Mouse (Mus musculus): ENCODE measurements around the gene Ube2v1. TPM values are rescaled to one million over a fixed set of nuclear protein-coding genes. Genes with fewer than 3 reads are reported as not detected.

Gene Ube2v1
- polyA plus RNA-seq, 1 experiment = 237 TPM

DNA sequence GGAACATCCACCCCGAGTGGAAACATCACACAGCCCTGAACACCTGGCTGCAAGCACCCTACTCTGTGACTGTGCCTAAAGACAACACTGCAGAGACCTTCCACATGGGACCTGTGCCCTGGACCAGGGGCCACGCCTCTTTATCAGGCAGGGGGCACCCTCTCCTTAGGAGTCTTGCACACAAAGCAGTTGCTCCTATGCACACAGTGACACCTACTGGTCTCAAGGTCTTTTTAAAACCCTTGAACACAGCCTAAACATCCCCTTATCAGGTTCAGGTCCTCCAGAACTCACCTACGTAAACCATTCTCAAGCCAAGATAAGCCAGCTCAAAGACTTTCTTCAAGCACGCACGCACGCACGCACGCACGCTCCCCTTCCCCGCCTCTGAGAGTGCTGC is 20.6 kb downstream of the Ube2v1 start:
- Histone ChIP-seq H3K79me3 (ENCODE audit: low read depth) (peaks cover 29% of the 10 kb centered on the region), H3K4me3 (ENCODE audit: insufficient read depth, poor library complexity, severe bottlenecking) (no peak overlapping the region), H3K27me3 (ENCODE audit: control insufficient read depth, insufficient read depth, insufficient read length) (no peaks in the 10 kb centered on the region), H3K36me3 (ENCODE audit: control insufficient read depth, insufficient read depth) (peaks cover 55% of the 10 kb centered on the region), H3ac (ENCODE audit: control insufficient read depth, insufficient read length, low read depth) (no peak overlapping the region), H3K79me2 (ENCODE audit: control insufficient read depth, insufficient read depth) (peaks cover 59% of the 10 kb centered on the region)
- TF ChIP-seq MYOG (IDR thresholded peaks at IDR 0.05; ENCODE audit: control insufficient read depth, extremely low read depth, insufficient read length) = no peak
- no peak for TF ChIP-seq FOSL1 (IDR thresholded peaks at IDR 0.05; ENCODE audit: insufficient read depth, low read length, poor library complexity, severe bottlenecking)
- TF ChIP-seq MYOD1 (IDR thresholded peaks at IDR 0.05; ENCODE audit: control insufficient read depth, insufficient read length, low read depth) = no peak
- TF ChIP-seq CTCF (IDR thresholded peaks at IDR 0.05; ENCODE audit: control insufficient read depth, insufficient read depth, insufficient read length) = no peak
- no peak for TF ChIP-seq CEBPB (IDR thresholded peaks at IDR 0.05; ENCODE audit: low read depth)

DNA sequence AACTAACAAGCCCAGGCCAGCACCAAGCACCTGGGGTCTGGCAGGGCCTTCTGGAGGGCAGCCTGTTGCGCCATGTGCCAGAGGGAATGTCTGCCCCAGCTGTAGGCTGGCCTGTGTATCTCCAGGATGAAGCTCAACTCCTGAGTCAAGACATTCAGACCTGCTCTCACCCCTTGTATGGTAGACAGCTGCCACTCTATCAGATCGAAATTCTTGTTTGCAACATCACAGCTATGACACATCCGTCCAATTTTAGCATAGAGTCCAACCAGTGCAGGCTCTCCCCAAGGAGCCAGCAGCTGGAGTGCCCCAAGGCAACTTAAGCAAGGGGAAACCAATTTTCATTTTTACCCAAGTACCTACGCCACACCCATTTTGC is 25.2 kb downstream of the Ube2v1 start:
- peak; percentile 75 for TF ChIP-seq MYOD1 (IDR thresholded peaks at IDR 0.05; ENCODE audit: control insufficient read depth, insufficient read length, low read depth)
- no peak for TF ChIP-seq FOSL1 (IDR thresholded peaks at IDR 0.05; ENCODE audit: insufficient read depth, low read length, poor library complexity, severe bottlenecking)
- peaks cover 3% of the 10 kb centered on the region for H3K79me3 ChIP-seq (ENCODE audit: low read depth)
- H3K36me3 ChIP-seq (ENCODE audit: control insufficient read depth, insufficient read depth) = peaks cover 20% of the 10 kb centered on the region
- no peaks in the 10 kb centered on the region for H3K27me3 ChIP-seq (ENCODE audit: control insufficient read depth, insufficient read depth, insufficient read length)
- H3ac ChIP-seq (ENCODE audit: control insufficient read depth, insufficient read length, low read depth) = no peak overlapping the region
- H3K79me2 ChIP-seq (ENCODE audit: control insufficient read depth, insufficient read depth) = peaks cover 17% of the 10 kb centered on the region
- no peak overlapping the region for H3K4me3 ChIP-seq (ENCODE audit: insufficient read depth, poor library complexity, severe bottlenecking)

DNA sequence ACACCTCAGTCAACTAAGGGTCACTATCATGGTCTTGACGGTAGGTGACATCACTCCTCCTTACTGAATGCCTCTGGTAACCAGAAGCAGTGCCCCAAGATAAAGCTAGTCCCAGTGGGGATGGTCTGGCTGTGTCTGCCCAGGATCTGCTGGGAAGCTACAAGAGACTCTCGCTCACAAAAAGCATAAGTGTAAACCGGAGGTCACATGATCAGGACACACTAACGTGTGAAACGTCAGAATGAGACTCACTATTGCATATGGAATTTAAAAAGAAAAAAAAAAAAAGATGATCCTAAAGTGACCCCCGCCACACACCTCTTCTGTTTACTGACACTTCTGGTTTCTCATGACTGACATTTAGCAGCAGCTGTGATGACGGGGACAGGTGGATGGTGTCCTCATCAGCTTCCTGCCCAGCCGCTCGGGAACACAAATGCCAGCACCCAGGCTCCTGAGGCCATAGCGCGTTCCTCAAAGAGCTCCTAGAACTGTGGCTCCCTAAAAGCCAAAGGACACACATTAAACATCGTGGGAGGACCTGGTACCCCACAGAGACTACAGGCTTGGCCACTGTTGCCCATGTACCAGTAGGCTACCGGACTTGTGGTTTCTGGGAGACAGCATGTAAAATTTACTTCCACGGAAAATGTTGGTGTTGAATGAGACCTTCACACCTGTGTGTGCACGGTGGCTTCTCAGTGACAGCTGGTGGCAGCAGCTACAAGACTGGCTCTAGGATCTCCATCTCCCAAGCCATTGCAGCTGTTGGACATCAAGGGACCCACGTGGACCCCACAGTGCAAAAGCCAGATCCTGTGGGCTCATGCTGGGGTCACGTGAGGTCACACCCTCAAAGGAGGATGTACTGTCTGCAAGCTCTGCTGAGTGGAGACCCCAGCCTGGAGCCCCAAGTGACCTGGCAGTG is 25.8 kb downstream of the Ube2v1 start:
- TF ChIP-seq FOSL1 (IDR thresholded peaks at IDR 0.05; ENCODE audit: insufficient read depth, low read length, poor library complexity, severe bottlenecking) (no peak), MAX (IDR thresholded peaks at IDR 0.05) (no peak), MYOG (IDR thresholded peaks at IDR 0.05; ENCODE audit: control insufficient read depth, extremely low read depth, insufficient read length) (no peak), USF1 (IDR thresholded peaks at IDR 0.05; ENCODE audit: low read depth) (peak; percentile 50), MYOD1 (IDR thresholded peaks at IDR 0.05; ENCODE audit: control insufficient read depth, insufficient read length, low read depth) (peak; percentile 79)
- H3ac ChIP-seq (ENCODE audit: control insufficient read depth, insufficient read length, low read depth) = peak overlapping the region; percentile 39
- no peaks in the 10 kb centered on the region for H3K79me3 ChIP-seq (ENCODE audit: low read depth)
- peaks cover 11% of the 10 kb centered on the region for H3K79me2 ChIP-seq (ENCODE audit: control insufficient read depth, insufficient read depth)
- H3K27me3 ChIP-seq (ENCODE audit: control insufficient read depth, insufficient read depth, insufficient read length) = no peaks in the 10 kb centered on the region
- peaks cover 20% of the 10 kb centered on the region for H3K36me3 ChIP-seq (ENCODE audit: control insufficient read depth, insufficient read depth)
- no peak overlapping the region for H3K4me3 ChIP-seq (ENCODE audit: insufficient read depth, poor library complexity, severe bottlenecking)

DNA sequence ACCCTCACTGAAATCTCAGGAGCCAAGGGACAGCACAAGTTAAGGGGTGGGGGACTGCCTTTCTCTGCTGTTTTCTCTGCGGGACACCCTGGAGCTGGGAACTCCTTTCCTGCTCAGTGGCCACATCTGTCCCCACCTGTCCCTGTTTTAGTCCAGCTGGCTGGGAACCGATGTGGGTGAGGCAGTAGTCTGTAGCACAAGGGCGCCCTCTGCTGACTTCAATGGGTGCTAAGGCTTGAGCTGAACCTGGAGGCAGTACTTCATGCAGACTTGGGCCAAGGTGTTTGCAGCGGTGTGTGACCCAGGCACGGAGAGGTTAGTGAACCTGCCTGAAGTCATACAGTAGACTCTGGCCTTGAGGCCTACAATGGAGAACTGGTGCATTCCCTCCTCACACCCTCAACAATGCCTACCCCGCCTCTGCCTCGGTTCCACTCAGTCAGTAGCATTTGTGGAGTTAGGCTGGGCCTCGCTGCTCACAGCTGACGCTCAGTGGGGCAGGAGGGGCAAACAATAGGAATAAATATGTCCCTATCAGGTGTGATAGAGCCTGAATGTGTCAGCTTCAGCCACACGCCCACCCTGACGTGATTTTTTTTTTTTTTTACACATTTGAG is 26.6 kb downstream of the Ube2v1 start:
- H3K27me3 ChIP-seq (ENCODE audit: control insufficient read depth, insufficient read depth, insufficient read length) = no peaks in the 10 kb centered on the region
- H3K79me2 ChIP-seq (ENCODE audit: control insufficient read depth, insufficient read depth) = peaks cover 3% of the 10 kb centered on the region
- no peak overlapping the region for H3ac ChIP-seq (ENCODE audit: control insufficient read depth, insufficient read length, low read depth)
- H3K36me3 ChIP-seq (ENCODE audit: control insufficient read depth, insufficient read depth) = peaks cover 15% of the 10 kb centered on the region
- H3K79me3 ChIP-seq (ENCODE audit: low read depth) = no peaks in the 10 kb centered on the region
- no peak overlapping the region for H3K4me3 ChIP-seq (ENCODE audit: insufficient read depth, poor library complexity, severe bottlenecking)
- TF ChIP-seq MYOD1 (IDR thresholded peaks at IDR 0.05; ENCODE audit: control insufficient read depth, insufficient read length, low read depth) = peak; percentile 67
- no peak for TF ChIP-seq CEBPB (IDR thresholded peaks at IDR 0.05; ENCODE audit: low read depth)
- no peak for TF ChIP-seq MAX (IDR thresholded peaks at IDR 0.05)
- TF ChIP-seq CTCF (IDR thresholded peaks at IDR 0.05; ENCODE audit: control insufficient read depth, insufficient read depth, insufficient read length) = peak; percentile 94
- TF ChIP-seq USF1 (IDR thresholded peaks at IDR 0.05; ENCODE audit: low read depth) = no peak

DNA sequence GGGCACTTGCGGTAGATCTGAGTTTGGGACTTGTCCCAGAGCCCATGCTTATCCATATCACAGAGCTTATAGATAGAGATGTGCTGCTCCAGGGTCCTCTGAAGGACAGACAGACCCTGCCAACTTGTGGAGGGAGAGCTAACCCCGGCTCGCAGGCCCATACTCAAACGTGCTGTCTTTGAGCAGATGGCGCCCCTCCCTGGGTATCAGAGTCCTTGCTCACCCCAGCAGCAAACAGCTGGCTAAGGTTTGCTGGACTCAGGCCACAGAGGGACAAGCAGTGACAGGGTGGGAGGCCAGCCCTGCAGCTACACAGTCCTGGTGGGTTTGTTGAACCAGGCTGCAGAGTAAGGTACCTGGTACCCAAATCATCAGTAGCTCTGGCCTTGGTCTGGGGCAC is 28.9 kb downstream of the Ube2v1 start:
- no peaks in the 10 kb centered on the region for H3K79me2 ChIP-seq (ENCODE audit: control insufficient read depth, insufficient read depth)
- H3K4me3 ChIP-seq (ENCODE audit: insufficient read depth, poor library complexity, severe bottlenecking) = no peak overlapping the region
- peak; percentile 72 for TF ChIP-seq CTCF (IDR thresholded peaks at IDR 0.05; ENCODE audit: control insufficient read depth, insufficient read depth, insufficient read length)
- no peak for TF ChIP-seq MAX (IDR thresholded peaks at IDR 0.05)
- no peak for TF ChIP-seq USF1 (IDR thresholded peaks at IDR 0.05; ENCODE audit: low read depth)
- no peak for TF ChIP-seq CEBPB (IDR thresholded peaks at IDR 0.05; ENCODE audit: low read depth)
- no peak for TF ChIP-seq MYOD1 (IDR thresholded peaks at IDR 0.05; ENCODE audit: control insufficient read depth, insufficient read length, low read depth)
- no peak overlapping the region for H3ac ChIP-seq (ENCODE audit: control insufficient read depth, insufficient read length, low read depth)
- no peaks in the 10 kb centered on the region for H3K79me3 ChIP-seq (ENCODE audit: low read depth)
- peaks cover 11% of the 10 kb centered on the region for H3K36me3 ChIP-seq (ENCODE audit: control insufficient read depth, insufficient read depth)
- no peaks in the 10 kb centered on the region for H3K27me3 ChIP-seq (ENCODE audit: control insufficient read depth, insufficient read depth, insufficient read length)

DNA sequence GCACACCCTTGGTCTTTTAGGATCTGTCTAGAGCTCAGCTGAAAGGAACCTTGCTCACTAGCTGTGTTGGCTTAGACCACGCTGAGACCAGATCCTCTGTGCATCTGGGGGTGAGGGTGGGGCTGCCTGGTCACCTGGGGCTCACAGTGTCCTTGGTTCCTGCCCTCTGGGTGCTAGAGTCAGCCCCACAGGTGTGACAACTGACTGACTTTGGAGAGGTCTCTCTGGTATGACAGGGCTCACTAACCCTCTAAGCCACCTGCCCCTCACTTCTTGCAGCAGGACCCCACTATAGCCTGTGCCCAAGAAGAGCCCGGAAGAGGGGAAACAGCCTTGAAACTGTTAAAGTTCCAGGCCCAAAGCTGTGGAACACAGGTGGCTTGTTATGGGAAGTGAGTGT is 29.5 kb downstream of the Ube2v1 start:
- no peak for TF ChIP-seq MAX (IDR thresholded peaks at IDR 0.05)
- no peak for TF ChIP-seq USF1 (IDR thresholded peaks at IDR 0.05; ENCODE audit: low read depth)
- TF ChIP-seq FOSL1 (IDR thresholded peaks at IDR 0.05; ENCODE audit: insufficient read depth, low read length, poor library complexity, severe bottlenecking) = no peak
- no peak for TF ChIP-seq CEBPB (IDR thresholded peaks at IDR 0.05; ENCODE audit: low read depth)
- TF ChIP-seq MYOD1 (IDR thresholded peaks at IDR 0.05; ENCODE audit: control insufficient read depth, insufficient read length, low read depth) = no peak
- no peak for TF ChIP-seq CTCF (IDR thresholded peaks at IDR 0.05; ENCODE audit: control insufficient read depth, insufficient read depth, insufficient read length)
- no peak for TF ChIP-seq MYOG (IDR thresholded peaks at IDR 0.05; ENCODE audit: control insufficient read depth, extremely low read depth, insufficient read length)
- Histone ChIP-seq H3K36me3 (ENCODE audit: control insufficient read depth, insufficient read depth) (peaks cover 8% of the 10 kb centered on the region), H3K79me2 (ENCODE audit: control insufficient read depth, insufficient read depth) (no peaks in the 10 kb centered on the region), H3ac (ENCODE audit: control insufficient read depth, insufficient read length, low read depth) (no peak overlapping the region), H3K79me3 (ENCODE audit: low read depth) (no peaks in the 10 kb centered on the region), H3K27me3 (ENCODE audit: control insufficient read depth, insufficient read depth, insufficient read length) (no peaks in the 10 kb centered on the region), H3K4me3 (ENCODE audit: insufficient read depth, poor library complexity, severe bottlenecking) (no peak overlapping the region)

Data from C2C12 (cell line).